Mouse (Mus musculus): ENCODE data around the gene Gm10322.

Gm10322 gene

GRCm38 (mm10) chr10:59646821-59647378, 31.0 kb downstream of the Gm10322 start:
- no peak for DNase-seq (ENCODE audit: low spot score in 2 of 2)

GRCm38 (mm10) chr10:59656799-59657198, 40.9 kb downstream of the Gm10322 start:
- no peak for DNase-seq (ENCODE audit: low spot score in 2 of 2)

GRCm38 (mm10) chr10:59664765-59665164, 48.9 kb downstream of the Gm10322 start:
- DNase-seq (ENCODE audit: low spot score in 2 of 2), result no peak

GRCm38 (mm10) chr10:59665503-59666291, 49.8 kb downstream of the Gm10322 start:
- DNase-seq (ENCODE audit: low spot score in 2 of 2), result no peak
